Mouse (Mus musculus): ENCODE results near the gene 1700029P11Rik. TPM values are rescaled to one million over a fixed set of nuclear protein-coding genes. Genes with fewer than 3 reads are reported as not detected.

The 1700029P11Rik gene
- polyA plus RNA-seq, 1 experiment from 2014 or later = not detected

GRCm38 (mm10) chr15:81937098-81937972 lies 43.0 kb upstream of the 1700029P11Rik start:
- WGBS = 8% methylated on average over 17 of the region's 19 CpGs
- peak; percentile 39 for DNase-seq (ENCODE audit: low spot score)

GRCm38 (mm10) chr15:81938246-81938645 lies 42.1 kb upstream of the 1700029P11Rik start:
- no peak overlapping the region for H3K4me2 ChIP-seq (replicated peaks; ENCODE audit: low read depth, low read length)

More at GRCm38 (mm10) chr15:81937098-81937972, 43.0 kb upstream of the 1700029P11Rik start:
- Histone ChIP-seq H3K4me3 (ENCODE audit: low read depth, low read length) (peak overlapping the region; percentile 25), H3K27ac (ENCODE audit: low read length) (peak overlapping the region; percentile 38; the same call in 1 of the 2 replicates), H3K36me3 (ENCODE audit: insufficient read depth, low read length) (no peaks in the 10 kb centered on the region), H3K9ac (replicated peaks; ENCODE audit: low read depth) (no peak overlapping the region; the same call in 1 of the 2 replicates), H3K4me2 (replicated peaks; ENCODE audit: low read depth, low read length) (peak overlapping the region; percentile 44), H3K27me3 (replicated peaks; ENCODE audit: insufficient read depth, low read length) (no peaks in the 10 kb centered on the region), H3K9me3 (ENCODE audit: low read length) (no peaks in the 10 kb centered on the region), H3K4me1 (ENCODE audit: insufficient read depth, low read depth, low read length) (no peaks in the 10 kb centered on the region; the same call in 1 of the 2 replicates)
- peak; percentile 29 for ATAC-seq
- no peak for TF ChIP-seq CTCF (IDR thresholded peaks at IDR 0.05)
- no peak for TF ChIP-seq EP300 (IDR thresholded peaks at IDR 0.05)

DNA sequence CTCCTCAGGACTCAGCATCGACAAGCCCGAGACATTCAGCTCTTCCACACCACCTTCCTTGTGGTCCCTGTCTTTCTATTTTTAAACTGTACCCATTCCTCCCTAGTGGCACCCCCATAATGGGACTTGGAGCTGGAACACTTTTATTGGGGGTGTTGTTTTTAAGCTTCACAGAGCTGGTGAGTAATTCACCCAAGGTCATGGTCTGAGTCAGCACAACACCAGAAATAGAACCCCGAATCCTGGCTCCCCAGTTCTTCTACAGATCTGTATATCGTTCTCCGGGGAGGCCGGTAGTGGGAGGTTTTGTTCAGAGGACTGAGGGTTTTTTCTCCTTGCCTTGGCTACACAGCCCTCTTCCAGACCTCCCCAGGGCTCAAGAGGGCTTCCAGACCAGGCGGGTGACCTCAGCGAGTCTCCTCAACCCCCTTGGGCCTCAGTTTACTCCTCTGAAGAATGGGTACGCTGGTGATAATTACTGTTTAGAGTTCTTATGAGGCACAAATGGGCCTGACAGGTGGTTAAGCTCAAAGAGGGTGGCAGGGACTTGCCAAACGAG lies 41.1 kb upstream of the 1700029P11Rik start:
- no peak overlapping the region for H3K4me3 ChIP-seq (ENCODE audit: low read depth, low read length)
- TF ChIP-seq CTCF (IDR thresholded peaks at IDR 0.05) (no peak), EP300 (IDR thresholded peaks at IDR 0.05) (no peak)
- ATAC-seq (no peak), DNase-seq (ENCODE audit: low spot score) (no peak)
- H3K4me2 ChIP-seq (replicated peaks; ENCODE audit: low read depth, low read length) = no peak overlapping the region
- H3K36me3 ChIP-seq (ENCODE audit: insufficient read depth, low read length) = no peaks in the 10 kb centered on the region
- H3K4me1 ChIP-seq (ENCODE audit: insufficient read depth, low read depth, low read length) = no peaks in the 10 kb centered on the region; the same call in 1 of the 2 replicates
- no peaks in the 10 kb centered on the region for H3K27me3 ChIP-seq (replicated peaks; ENCODE audit: insufficient read depth, low read length)
- 85% methylated on average over 10 of the region's 10 CpGs for WGBS
- H3K27ac ChIP-seq (ENCODE audit: low read length) = no peak overlapping the region
- no peaks in the 10 kb centered on the region for H3K9me3 ChIP-seq (ENCODE audit: low read length)
- H3K9ac ChIP-seq (replicated peaks; ENCODE audit: low read depth) = no peak overlapping the region

More at GRCm38 (mm10) chr15:81938246-81938645, 42.1 kb upstream of the 1700029P11Rik start:
- Histone ChIP-seq H3K9ac (replicated peaks; ENCODE audit: low read depth) (no peak overlapping the region), H3K36me3 (ENCODE audit: insufficient read depth, low read length) (no peaks in the 10 kb centered on the region), H3K4me1 (ENCODE audit: insufficient read depth, low read depth, low read length) (no peaks in the 10 kb centered on the region; the same call in 1 of the 2 replicates), H3K27ac (ENCODE audit: low read length) (no peak overlapping the region), H3K9me3 (ENCODE audit: low read length) (no peaks in the 10 kb centered on the region), H3K27me3 (replicated peaks; ENCODE audit: insufficient read depth, low read length) (no peaks in the 10 kb centered on the region), H3K4me3 (ENCODE audit: low read depth, low read length) (no peak overlapping the region)
- no peak for DNase-seq (ENCODE audit: low spot score)
- no peak for ATAC-seq
- TF ChIP-seq CTCF (IDR thresholded peaks at IDR 0.05) = peak; percentile 75
- no peak for TF ChIP-seq EP300 (IDR thresholded peaks at IDR 0.05)
- 37% methylated on average over 2 of the region's 2 CpGs for WGBS

DNA sequence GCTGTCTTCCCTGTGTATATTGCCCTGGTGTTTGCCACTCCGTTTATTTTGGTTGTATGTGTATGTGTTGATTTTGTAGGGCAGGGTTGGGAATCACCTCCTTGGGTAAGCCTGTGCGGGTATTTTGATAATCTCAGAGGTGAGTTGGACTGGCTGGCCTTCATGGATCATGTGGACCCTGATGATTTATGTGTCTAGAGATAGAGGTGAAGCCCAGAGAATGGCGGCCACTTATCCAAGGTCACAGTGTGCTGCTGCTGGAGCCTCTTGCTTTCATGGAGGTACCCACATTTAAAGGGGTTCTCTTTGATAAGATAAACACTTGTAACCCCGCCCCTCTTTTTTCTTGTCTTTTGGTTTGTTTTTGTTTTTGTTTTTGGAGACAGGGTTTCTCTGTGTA lies 40.6 kb upstream of the 1700029P11Rik start:
- WGBS = 84% methylated on average over 4 of the region's 4 CpGs
- Histone ChIP-seq H3K36me3 (ENCODE audit: insufficient read depth, low read length) (no peaks in the 10 kb centered on the region), H3K9me3 (ENCODE audit: low read length) (no peaks in the 10 kb centered on the region), H3K4me2 (replicated peaks; ENCODE audit: low read depth, low read length) (no peak overlapping the region), H3K4me1 (ENCODE audit: insufficient read depth, low read depth, low read length) (no peaks in the 10 kb centered on the region; the same call in 1 of the 2 replicates), H3K9ac (replicated peaks; ENCODE audit: low read depth) (no peak overlapping the region), H3K27me3 (replicated peaks; ENCODE audit: insufficient read depth, low read length) (no peaks in the 10 kb centered on the region), H3K4me3 (ENCODE audit: low read depth, low read length) (no peak overlapping the region), H3K27ac (ENCODE audit: low read length) (no peak overlapping the region)
- ATAC-seq (no peak), DNase-seq (ENCODE audit: low spot score) (no peak)
- TF ChIP-seq CTCF (IDR thresholded peaks at IDR 0.05) (no peak), EP300 (IDR thresholded peaks at IDR 0.05) (no peak)

GRCm38 (mm10) chr15:81940219-81940618 lies 40.1 kb upstream of the 1700029P11Rik start:
- TF ChIP-seq EP300 (IDR thresholded peaks at IDR 0.05) (no peak), CTCF (IDR thresholded peaks at IDR 0.05) (no peak)
- 89% methylated on average over 5 of the region's 5 CpGs for WGBS

DNA sequence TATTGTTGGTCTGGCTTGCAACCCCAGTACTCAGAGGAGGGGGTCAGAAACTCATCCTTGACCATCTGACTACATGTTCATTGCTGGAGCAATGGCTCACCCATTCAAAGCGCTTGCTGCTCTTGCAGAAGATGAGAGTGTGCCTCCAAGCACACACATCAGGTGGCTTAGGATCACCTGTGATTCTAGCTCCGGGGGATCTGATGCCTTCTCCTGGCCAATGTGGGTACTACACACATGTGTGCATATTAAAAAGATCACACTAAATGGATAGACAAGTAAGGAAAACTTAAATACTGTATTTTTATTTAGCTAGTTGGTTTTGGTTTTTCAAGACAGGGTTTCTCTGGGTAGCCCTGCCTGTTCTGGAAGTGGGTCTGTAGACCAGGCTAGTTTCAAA lies 39.3 kb upstream of the 1700029P11Rik start:
- TF ChIP-seq CTCF (IDR thresholded peaks at IDR 0.05) (peak; percentile 30), EP300 (IDR thresholded peaks at IDR 0.05) (no peak)
- Histone ChIP-seq H3K4me2 (replicated peaks; ENCODE audit: low read depth, low read length) (no peak overlapping the region), H3K9me3 (ENCODE audit: low read length) (no peaks in the 10 kb centered on the region), H3K9ac (replicated peaks; ENCODE audit: low read depth) (no peak overlapping the region), H3K36me3 (ENCODE audit: insufficient read depth, low read length) (no peaks in the 10 kb centered on the region), H3K4me1 (ENCODE audit: insufficient read depth, low read depth, low read length) (no peaks in the 10 kb centered on the region; the same call in 1 of the 2 replicates), H3K27me3 (replicated peaks; ENCODE audit: insufficient read depth, low read length) (no peaks in the 10 kb centered on the region), H3K27ac (ENCODE audit: low read length) (no peak overlapping the region), H3K4me3 (ENCODE audit: low read depth, low read length) (no peak overlapping the region)
- 89% methylated on average over 2 of the region's 2 CpGs for WGBS
- no peak for ATAC-seq
- DNase-seq (ENCODE audit: low spot score) = no peak

More at GRCm38 (mm10) chr15:81940219-81940618, 40.1 kb upstream of the 1700029P11Rik start:
- Histone ChIP-seq H3K9ac (replicated peaks; ENCODE audit: low read depth) (no peak overlapping the region), H3K27me3 (replicated peaks; ENCODE audit: insufficient read depth, low read length) (no peaks in the 10 kb centered on the region), H3K4me3 (ENCODE audit: low read depth, low read length) (no peak overlapping the region), H3K4me2 (replicated peaks; ENCODE audit: low read depth, low read length) (no peak overlapping the region), H3K36me3 (ENCODE audit: insufficient read depth, low read length) (no peaks in the 10 kb centered on the region), H3K27ac (ENCODE audit: low read length) (no peak overlapping the region), H3K9me3 (ENCODE audit: low read length) (no peaks in the 10 kb centered on the region), H3K4me1 (ENCODE audit: insufficient read depth, low read depth, low read length) (no peaks in the 10 kb centered on the region; the same call in 1 of the 2 replicates)
- no peak for DNase-seq (ENCODE audit: low spot score)
- ATAC-seq = no peak

All from lung, postnatal 0 days (tissue).